Mouse (Mus musculus) liver, adult 2 months (tissue): ENCODE measurements around the gene Cplx3.

Source experiments
- CTCF ChIP-seq: fragments of 200-500 bp; IDR thresholded peaks from 2 replicates; pipeline ENCODE4 v1.5.1; 2011; ENCODE audit warnings: low read depth, low read length, control low read depth
- POLR2A ChIP-seq: fragments of 200-500 bp; IDR thresholded peaks from 2 replicates; pipeline ENCODE4 v1.6.1; 2011; ENCODE audit warnings: low read length, control low read depth; ENCODE audit not compliant: insufficient read depth; ENCODE audit errors: extremely low read depth

DNA sequence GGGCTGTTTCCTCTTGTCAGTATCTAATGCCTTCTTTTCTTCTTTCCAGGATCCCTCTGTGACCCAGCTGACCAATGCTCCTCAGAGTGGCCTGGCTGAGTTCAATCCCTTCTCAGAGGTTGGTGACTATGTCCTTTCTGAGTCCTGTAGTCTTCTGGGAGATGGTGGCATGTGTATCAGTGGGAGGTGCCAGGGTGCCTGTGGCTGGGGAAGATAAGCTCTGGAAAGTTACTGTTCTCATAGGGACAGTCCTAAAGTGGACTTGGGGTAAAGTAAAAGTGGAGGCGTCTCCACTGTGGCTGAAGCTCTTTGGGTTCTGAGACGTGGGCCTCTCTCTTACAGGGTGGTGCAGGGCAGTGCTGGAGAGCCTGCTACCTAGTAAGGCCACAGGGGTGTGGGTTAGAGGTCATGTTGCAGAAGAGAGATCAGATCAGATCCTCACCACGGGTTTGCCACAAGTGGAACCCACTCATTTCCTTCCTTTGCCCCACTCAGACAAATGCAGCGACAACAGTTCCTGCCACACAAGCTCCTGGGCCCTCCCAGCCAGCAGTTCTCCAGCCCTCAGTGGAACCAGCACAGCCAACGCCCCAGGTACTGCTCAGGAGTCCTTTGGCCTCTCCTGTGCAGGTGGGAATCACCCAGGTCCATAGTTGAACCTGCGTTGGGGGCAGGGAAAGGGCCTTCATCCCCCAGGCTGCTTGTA is 28.8 kb downstream of the Cplx3 start:
- TF ChIP-seq CTCF: no peak
- TF ChIP-seq POLR2A: no peak
